Mouse (Mus musculus): Measurements from ENCODE around the gene Pgbd5. TPM values are rescaled to one million over a fixed set of nuclear protein-coding genes. Genes with fewer than 3 reads are reported as not detected.

Gene Pgbd5
- 0.13 TPM in 1 of 2 replicates, not detected in the other for polyA plus RNA-seq (2012; ENCODE audit: insufficient read depth, low replicate concordance)

GRCm38 (mm10) chr8:124439558-124439957, at the start of gene Pgbd5:
TSS of gene Pgbd5 (minus strand) at chr8:124439658.
- H3K9me3 ChIP-seq = no peaks in the 10 kb centered on the region
- peaks cover 2% of the 10 kb centered on the region; the same call in 1 of the 2 replicates for H3K4me1 ChIP-seq
- TF ChIP-seq FLI1 (IDR thresholded peaks at IDR 0.05; ENCODE audit: low read length) (no peak), GATA1 (IDR thresholded peaks at IDR 0.05; ENCODE audit: borderline replicate concordance, low read length) (no peak)
- no peaks in the 10 kb centered on the region for H3K36me3 ChIP-seq (replicated peaks; ENCODE audit: low read length)
- H3K4me3 ChIP-seq (replicated peaks) = no peak within 1 kb of the TSS
- H3K27me3 ChIP-seq (replicated peaks) = peaks cover 23% of the 10 kb centered on the region

GRCm38 (mm10) chr8:124483356-124484115, 44.1 kb upstream of the Pgbd5 start:
- no peaks in the 10 kb centered on the region; the same call in 1 of the 2 replicates for H3K4me1 ChIP-seq
- no peaks in the 10 kb centered on the region for H3K36me3 ChIP-seq (replicated peaks; ENCODE audit: low read length)
- H3K9me3 ChIP-seq = peaks cover 13% of the 10 kb centered on the region
- H3K4me3 ChIP-seq (replicated peaks) = no peak overlapping the region
- peaks cover 20% of the 10 kb centered on the region for H3K27me3 ChIP-seq (replicated peaks)
- TF ChIP-seq FLI1 (IDR thresholded peaks at IDR 0.05; ENCODE audit: low read length) (no peak), GATA1 (IDR thresholded peaks at IDR 0.05; ENCODE audit: borderline replicate concordance, low read length) (no peak)

GRCm38 (mm10) chr8:124482790-124483189, 43.3 kb upstream of the Pgbd5 start:
- Histone ChIP-seq H3K27me3 (replicated peaks) (peaks cover 20% of the 10 kb centered on the region), H3K36me3 (replicated peaks; ENCODE audit: low read length) (no peaks in the 10 kb centered on the region), H3K9me3 (peaks cover 13% of the 10 kb centered on the region), H3K4me1 (no peaks in the 10 kb centered on the region; the same call in 1 of the 2 replicates), H3K4me3 (replicated peaks) (no peak overlapping the region)
- TF ChIP-seq GATA1 (IDR thresholded peaks at IDR 0.05; ENCODE audit: borderline replicate concordance, low read length) (no peak), FLI1 (IDR thresholded peaks at IDR 0.05; ENCODE audit: low read length) (no peak)

GRCm38 (mm10) chr8:124480321-124480720, 40.9 kb upstream of the Pgbd5 start:
- H3K4me3 ChIP-seq (replicated peaks) = no peak overlapping the region
- no peaks in the 10 kb centered on the region for H3K36me3 ChIP-seq (replicated peaks; ENCODE audit: low read length)
- H3K9me3 ChIP-seq = peaks cover 13% of the 10 kb centered on the region
- H3K4me1 ChIP-seq = no peaks in the 10 kb centered on the region; the same call in 1 of the 2 replicates
- peaks cover 25% of the 10 kb centered on the region for H3K27me3 ChIP-seq (replicated peaks)
- TF ChIP-seq FLI1 (IDR thresholded peaks at IDR 0.05; ENCODE audit: low read length) (no peak), GATA1 (IDR thresholded peaks at IDR 0.05; ENCODE audit: borderline replicate concordance, low read length) (no peak)

- no peaks in the 10 kb centered on the region; the same call in 1 of the 2 replicates for H3K4me1 ChIP-seq
- no peak overlapping the region for H3K4me3 ChIP-seq (replicated peaks)
- H3K36me3 ChIP-seq (replicated peaks; ENCODE audit: low read length) = no peaks in the 10 kb centered on the region
- TF ChIP-seq FLI1 (IDR thresholded peaks at IDR 0.05; ENCODE audit: low read length) (no peak), GATA1 (IDR thresholded peaks at IDR 0.05; ENCODE audit: borderline replicate concordance, low read length) (no peak)
- peaks cover 33% of the 10 kb centered on the region for H3K27me3 ChIP-seq (replicated peaks)
- peaks cover 13% of the 10 kb centered on the region for H3K9me3 ChIP-seq
Observed at GRCm38 (mm10) chr8:124479251-124479650, 39.8 kb upstream of the Pgbd5 start.

GRCm38 (mm10) chr8:124476701-124477100, 37.2 kb upstream of the Pgbd5 start:
- TF ChIP-seq FLI1 (IDR thresholded peaks at IDR 0.05; ENCODE audit: low read length) = no peak
- no peak for TF ChIP-seq GATA1 (IDR thresholded peaks at IDR 0.05; ENCODE audit: borderline replicate concordance, low read length)
- no peaks in the 10 kb centered on the region for H3K4me1 ChIP-seq

GRCm38 (mm10) chr8:124475690-124476089, 36.2 kb upstream of the Pgbd5 start:
- Histone ChIP-seq H3K36me3 (replicated peaks; ENCODE audit: low read length) (no peaks in the 10 kb centered on the region), H3K4me3 (replicated peaks) (no peak overlapping the region), H3K27me3 (replicated peaks) (peaks cover 51% of the 10 kb centered on the region), H3K4me1 (no peaks in the 10 kb centered on the region), H3K9me3 (no peaks in the 10 kb centered on the region)
- TF ChIP-seq GATA1 (IDR thresholded peaks at IDR 0.05; ENCODE audit: borderline replicate concordance, low read length) = no peak
- no peak for TF ChIP-seq FLI1 (IDR thresholded peaks at IDR 0.05; ENCODE audit: low read length)

More at GRCm38 (mm10) chr8:124476701-124477100, 37.2 kb upstream of the Pgbd5 start:
- Histone ChIP-seq H3K4me3 (replicated peaks) (no peak overlapping the region), H3K9me3 (no peaks in the 10 kb centered on the region), H3K27me3 (replicated peaks) (peaks cover 50% of the 10 kb centered on the region), H3K36me3 (replicated peaks; ENCODE audit: low read length) (no peaks in the 10 kb centered on the region)

- Histone ChIP-seq H3K4me1 (no peaks in the 10 kb centered on the region), H3K36me3 (replicated peaks; ENCODE audit: low read length) (no peaks in the 10 kb centered on the region), H3K4me3 (replicated peaks) (no peak overlapping the region), H3K9me3 (no peaks in the 10 kb centered on the region), H3K27me3 (replicated peaks) (peaks cover 39% of the 10 kb centered on the region)
- TF ChIP-seq GATA1 (IDR thresholded peaks at IDR 0.05; ENCODE audit: borderline replicate concordance, low read length) = no peak
- TF ChIP-seq FLI1 (IDR thresholded peaks at IDR 0.05; ENCODE audit: low read length) = no peak
Observed at GRCm38 (mm10) chr8:124464641-124465040, 25.2 kb upstream of the Pgbd5 start.

- Histone ChIP-seq H3K27me3 (replicated peaks) (peaks cover 30% of the 10 kb centered on the region), H3K36me3 (replicated peaks; ENCODE audit: low read length) (no peaks in the 10 kb centered on the region), H3K4me1 (no peaks in the 10 kb centered on the region), H3K4me3 (replicated peaks) (no peak overlapping the region), H3K9me3 (no peaks in the 10 kb centered on the region)
- TF ChIP-seq GATA1 (IDR thresholded peaks at IDR 0.05; ENCODE audit: borderline replicate concordance, low read length) (no peak), FLI1 (IDR thresholded peaks at IDR 0.05; ENCODE audit: low read length) (no peak)
Observed at GRCm38 (mm10) chr8:124463111-124463510, 23.7 kb upstream of the Pgbd5 start.

GRCm38 (mm10) chr8:124462192-124462591, 22.7 kb upstream of the Pgbd5 start:
- Histone ChIP-seq H3K27me3 (replicated peaks) (peaks cover 25% of the 10 kb centered on the region), H3K4me1 (no peaks in the 10 kb centered on the region)

More at GRCm38 (mm10) chr8:124462192-124462591, 22.7 kb upstream of the Pgbd5 start:
- Histone ChIP-seq H3K4me3 (replicated peaks) (no peak overlapping the region), H3K36me3 (replicated peaks; ENCODE audit: low read length) (no peaks in the 10 kb centered on the region), H3K9me3 (no peaks in the 10 kb centered on the region)
- no peak for TF ChIP-seq GATA1 (IDR thresholded peaks at IDR 0.05; ENCODE audit: borderline replicate concordance, low read length)
- no peak for TF ChIP-seq FLI1 (IDR thresholded peaks at IDR 0.05; ENCODE audit: low read length)
